Mouse (Mus musculus) heart, postnatal 0 days (tissue): ENCODE data around the gene Slamf8. TPM values are rescaled to one million over a fixed set of nuclear protein-coding genes. Genes with fewer than 3 reads are reported as not detected.

ENCODE experiments used
- ATAC-seq: fragments of 200-750 bp; cut with Nextera tagmentation; 2 replicates; pipeline ENCODE4 v1.8.0; 2017; ENCODE audit warnings: low read depth, moderate number of reproducible peaks, moderate library complexity; ENCODE audit not compliant: insufficient read depth
- DNase-seq: peaks from one replicate; pipeline ENCODE4 v3.0.0-alpha.2; 2016; ENCODE audit warnings: low spot score
- H3K27ac ChIP-seq: fragments of 300-500 bp; sonication (generic); 2 replicates; pipeline ENCODE4 v1.5.1; 2014; ENCODE audit warnings: low read depth, mild to moderate bottlenecking
- H3K27me3 ChIP-seq: fragments of 300-500 bp; sonication (generic); 2 replicates; pipeline ENCODE4 v1.6.1; 2014; ENCODE audit warnings: low read length, mixed read lengths; ENCODE audit not compliant: control insufficient read depth, insufficient read depth
- H3K36me3 ChIP-seq: fragments of 300-500 bp; sonication (generic); replicated peaks from 2 replicates; pipeline ENCODE4 v1.6.1; 2014; ENCODE audit warnings: low read length, mixed read lengths; ENCODE audit not compliant: control insufficient read depth, insufficient read depth
- H3K4me1 ChIP-seq: fragments of 300-500 bp; sonication (generic); 2 replicates; pipeline ENCODE4 v1.6.1; 2014; ENCODE audit warnings: antibody characterized with exemption; ENCODE audit not compliant: control insufficient read depth, insufficient read depth
- H3K4me2 ChIP-seq: fragments of 300-500 bp; sonication (generic); 2 replicates; pipeline ENCODE4 v1.6.1; 2014; ENCODE audit warnings: low read depth, mild to moderate bottlenecking, low read length, moderate library complexity
- H3K4me3 ChIP-seq: fragments of 300-500 bp; sonication (generic); 2 replicates; pipeline ENCODE4 v1.5.1; 2014; ENCODE audit warnings: low read depth, low read length
- H3K9ac ChIP-seq: fragments of 300-500 bp; sonication (generic); replicated peaks from 2 replicates; pipeline ENCODE4 v1.6.1; 2014; ENCODE audit warnings: low read depth, low read length, mixed read lengths
- H3K9me3 ChIP-seq: fragments of 300-500 bp; sonication (generic); replicated peaks from 2 replicates; pipeline ENCODE4 v1.6.1; 2016; ENCODE audit warnings: low read length; ENCODE audit not compliant: control insufficient read depth
- CTCF ChIP-seq: IDR thresholded peaks from 2 replicates; pipeline ENCODE4 v1.5.1; 2016; ENCODE audit warnings: antibody characterized with exemption, control low read depth, low read depth
- EP300 ChIP-seq: IDR thresholded peaks from 2 replicates; pipeline ENCODE4 v1.6.1; 2016; ENCODE audit warnings: antibody characterized with exemption, low read depth
- WGBS: fragments of 180-500 bp; shearing (Covaris S2); extraction: QIAGEN DNeasy Blood & Tissue Kit; methylation state at CpG from one replicate; pipeline ENCODE4 v1.1.7; 2014; 5-methylcytosine and 5-hydroxymethylcytosine counted together
- polyA plus RNA-seq: library from polyadenylated mRNA; unstranded; fragments of >200 nt; fragmentation: Nextera tagmentation; extraction: Ambion mirVana; gene quantifications from 2 replicates; pipeline ENCODE4 v1.2.1, GENCODE M21; 2015
- total RNA-seq: library from RNA; depleted of rRNA; stranded (reverse); fragments of >200 nt; gene quantifications from 2 replicates; pipeline ENCODE4 v1.2.3, GENCODE M21; 2014; ENCODE audit warnings: low replicate concordance

Slamf8 gene
- total and polyA plus RNA-seq, 2 experiments from 2014 or later: not detected

DNA sequence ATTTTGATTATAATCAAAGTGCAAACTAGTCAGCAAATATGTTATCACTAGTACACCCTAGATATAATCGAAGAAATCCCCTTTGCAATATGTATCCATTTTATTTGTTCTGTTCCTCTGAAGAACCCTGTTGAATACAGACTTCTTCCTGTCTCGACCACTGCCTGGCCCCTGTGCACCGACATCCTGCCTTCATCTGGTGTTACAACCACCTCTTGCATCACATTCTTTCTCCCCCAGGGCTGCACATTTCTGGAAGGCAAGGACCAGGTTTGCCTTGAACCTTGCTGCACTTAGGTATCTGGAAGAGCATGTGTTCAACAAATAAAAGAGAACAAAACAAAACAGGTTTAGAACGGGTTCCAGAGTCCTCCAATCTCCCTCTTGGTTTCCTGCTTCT, 25.0 kb upstream of the Slamf8 start:
- TF ChIP-seq EP300 (no peak), CTCF (no peak)
- 57% methylated on average over 4 of the region's 4 CpGs for WGBS
- ATAC-seq: no peak
- Histone ChIP-seq H3K9me3 (no peaks in the 10 kb centered on the region), H3K4me2 (no peak overlapping the region), H3K4me1 (no peaks in the 10 kb centered on the region), H3K4me3 (no peak overlapping the region), H3K9ac (no peak overlapping the region), H3K27me3 (0 out of 2 replicates have a peak, but pooled peaks cover 7% of the 10 kb centered on the region), H3K27ac (no peak overlapping the region), H3K36me3 (no peaks in the 10 kb centered on the region)
- no peak for DNase-seq

DNA sequence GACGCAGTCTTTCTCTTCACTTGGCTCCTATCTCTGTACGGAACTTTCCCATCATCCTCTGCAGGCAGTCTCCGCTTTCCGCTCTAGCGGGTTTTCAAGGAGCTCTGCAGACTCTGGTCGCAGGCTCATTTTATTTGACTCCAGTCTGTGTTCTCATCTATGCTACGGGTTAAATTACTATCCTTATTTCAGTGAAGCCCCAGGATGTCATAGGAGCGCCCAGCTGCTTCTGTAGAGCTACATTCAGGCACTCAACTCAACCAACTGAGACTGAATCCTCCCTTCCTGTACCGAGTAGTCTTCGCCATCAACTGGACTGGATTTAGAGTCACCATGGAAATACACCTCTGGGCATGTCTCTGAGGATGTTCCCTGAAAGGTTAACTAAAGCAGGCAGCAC, 24.3 kb upstream of the Slamf8 start:
- Histone ChIP-seq H3K4me1 (no peaks in the 10 kb centered on the region), H3K27me3 (0 out of 2 replicates have a peak, but pooled peaks cover 7% of the 10 kb centered on the region), H3K4me3 (no peak overlapping the region), H3K9ac (no peak overlapping the region), H3K36me3 (no peaks in the 10 kb centered on the region), H3K9me3 (no peaks in the 10 kb centered on the region), H3K27ac (no peak overlapping the region), H3K4me2 (no peak overlapping the region)
- WGBS: 75% methylated on average over 10 of the region's 10 CpGs
- TF ChIP-seq CTCF (no peak), EP300 (no peak)
- ATAC-seq: no peak
- no peak for DNase-seq

DNA sequence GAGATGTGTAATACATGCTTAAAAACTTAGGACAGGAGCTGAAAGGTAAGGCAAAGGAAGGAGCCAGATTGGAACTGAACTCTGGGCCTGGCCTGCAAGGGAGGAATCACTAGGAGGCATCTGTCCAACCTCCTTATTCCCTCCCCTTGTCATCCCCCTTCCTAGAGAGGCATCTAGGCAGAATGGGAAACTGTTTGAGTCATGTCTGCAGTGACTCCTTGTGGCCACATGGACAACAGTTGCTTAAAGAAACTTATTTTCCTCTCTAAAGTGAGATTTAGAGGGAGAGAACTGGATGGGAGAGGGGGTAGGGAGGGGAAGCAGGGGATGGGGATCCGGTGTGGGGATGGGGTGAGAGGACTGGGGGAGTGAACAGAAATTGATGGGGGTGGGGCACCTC, 22.4 kb upstream of the Slamf8 start:
- Histone ChIP-seq H3K4me1 (no peaks in the 10 kb centered on the region), H3K36me3 (no peaks in the 10 kb centered on the region), H3K27me3 (0 out of 2 replicates have a peak, but pooled peaks cover 7% of the 10 kb centered on the region), H3K9me3 (no peaks in the 10 kb centered on the region), H3K4me2 (no peak overlapping the region), H3K4me3 (no peak overlapping the region), H3K27ac (no peak overlapping the region), H3K9ac (no peak overlapping the region)
- DNase-seq (no peak), ATAC-seq (no peak)
- 42% methylated on average over 1 of the region's 1 CpGs for WGBS
- peak; percentile 72 for TF ChIP-seq CTCF
- TF ChIP-seq EP300: no peak

DNA sequence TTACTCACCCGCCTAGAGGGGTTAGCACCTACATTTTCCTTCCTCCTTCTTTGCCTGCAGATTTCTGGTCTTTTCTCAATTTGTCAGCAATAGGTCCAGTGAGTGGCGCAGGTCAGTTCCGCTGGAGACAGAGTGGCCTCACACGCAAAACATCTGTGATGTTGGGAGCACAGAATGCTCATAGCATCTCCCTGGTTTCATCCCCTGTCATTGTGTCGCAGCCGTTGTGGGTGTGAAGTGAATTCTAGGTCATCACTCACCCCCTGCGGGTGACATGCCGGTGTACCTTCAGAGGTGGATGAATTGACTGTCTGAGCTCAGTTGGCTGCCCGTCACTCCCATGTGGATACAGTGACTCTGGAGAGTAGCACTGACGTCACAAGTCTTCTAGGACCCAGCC, 20.9 kb upstream of the Slamf8 start:
- Histone ChIP-seq H3K36me3 (no peaks in the 10 kb centered on the region), H3K4me2 (no peak overlapping the region), H3K4me1 (no peaks in the 10 kb centered on the region), H3K27ac (no peak overlapping the region), H3K4me3 (no peak overlapping the region), H3K9ac (no peak overlapping the region), H3K9me3 (no peaks in the 10 kb centered on the region), H3K27me3 (0 out of 2 replicates have a peak, but pooled peaks cover 4% of the 10 kb centered on the region)
- 66% methylated on average over 10 of the region's 10 CpGs for WGBS
- no peak for DNase-seq
- ATAC-seq: no peak
- TF ChIP-seq CTCF: no peak
- no peak for TF ChIP-seq EP300

DNA sequence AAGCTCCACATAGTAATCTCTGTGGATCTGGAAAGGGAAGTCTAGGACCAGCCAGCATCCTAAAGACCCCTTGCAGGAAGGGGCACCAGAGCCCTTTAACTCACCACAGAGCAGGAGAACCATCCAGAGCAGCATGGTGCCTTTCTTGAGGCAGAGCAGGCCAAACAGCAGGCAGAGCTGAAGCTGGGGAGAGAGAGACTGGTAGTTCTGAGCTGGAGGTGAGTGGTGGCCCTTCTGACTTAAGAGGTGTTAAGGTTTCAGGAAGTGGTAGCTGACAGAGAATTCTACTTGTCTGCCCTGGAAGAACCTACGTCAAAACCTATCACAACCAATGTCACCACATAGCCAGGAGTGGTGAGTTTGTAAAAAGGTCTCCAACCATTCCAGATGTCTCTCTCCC, 12.0 kb upstream of the Slamf8 start, which contains the start of gene Fcrl6:
Gene Fcrl6 (minus strand): TSS at position 226 of the 400 bp plus-strand sequence.
- H3K36me3 ChIP-seq: no peaks in the 10 kb centered on the region
- WGBS: 38% methylated on average over 1 of the region's 1 CpGs
- no peaks in the 10 kb centered on the region for H3K4me1 ChIP-seq
- ATAC-seq (no peak), DNase-seq (no peak)
- no peak for TF ChIP-seq EP300
- TF ChIP-seq CTCF: no peak
- H3K4me3 ChIP-seq: no peak within 1 kb of the TSS
- H3K27ac ChIP-seq: no peak within 1 kb of the TSS
- no peak within 1 kb of the TSS for H3K9ac ChIP-seq
- H3K9me3 ChIP-seq: no peaks in the 10 kb centered on the region
- no peak within 1 kb of the TSS for H3K4me2 ChIP-seq
- H3K27me3 ChIP-seq: no peaks in the 10 kb centered on the region

DNA sequence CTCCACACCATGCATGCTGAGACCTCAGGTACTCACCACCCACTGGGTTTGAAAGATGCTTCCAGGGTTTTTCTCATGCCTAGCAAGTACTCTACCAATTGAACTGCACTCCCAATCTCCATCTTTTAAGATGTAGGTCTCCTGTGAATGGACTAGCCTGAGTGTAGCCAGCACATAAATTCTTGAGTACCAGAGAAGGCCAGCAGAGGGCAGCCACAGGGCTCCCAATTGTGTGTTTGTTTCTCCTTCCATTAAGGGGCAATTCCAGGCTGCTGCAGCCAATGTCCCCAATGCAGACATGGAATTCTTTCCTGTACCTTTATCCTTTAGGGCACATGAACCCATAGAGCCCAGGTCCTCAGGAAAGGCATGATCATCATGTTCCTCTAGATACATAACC, 4.1 kb upstream of the Slamf8 start:
- no peak overlapping the region for H3K27ac ChIP-seq
- H3K4me1 ChIP-seq: no peaks in the 10 kb centered on the region
- H3K4me3 ChIP-seq: no peak overlapping the region
- TF ChIP-seq EP300 (no peak), CTCF (peak; percentile 53)
- no peaks in the 10 kb centered on the region for H3K27me3 ChIP-seq
- no peaks in the 10 kb centered on the region for H3K9me3 ChIP-seq
- H3K4me2 ChIP-seq: no peak overlapping the region
- DNase-seq: no peak
- H3K36me3 ChIP-seq: no peaks in the 10 kb centered on the region
- no peak for ATAC-seq
- H3K9ac ChIP-seq: no peak overlapping the region
